Mouse (Mus musculus) cerebellum, postnatal 36 days (tissue): ENCODE data around the gene Dhps.
A peak's percentile ranks its signal among the peaks of the same experiment; 100 is the strongest.
"Not testable (repeated sequence)": the region's sequence is repeated elsewhere in the genome, so short reads cannot be mapped to it uniquely, and the experiment has no call there.

Experiments
- DNase-seq, 2 experiments: peaks; one replicate each; pipeline ENCODE4 v3.0.0; 2021 to 2022; ENCODE audit warnings: mixed read lengths in 2 of 2

Gene Dhps

DNA sequence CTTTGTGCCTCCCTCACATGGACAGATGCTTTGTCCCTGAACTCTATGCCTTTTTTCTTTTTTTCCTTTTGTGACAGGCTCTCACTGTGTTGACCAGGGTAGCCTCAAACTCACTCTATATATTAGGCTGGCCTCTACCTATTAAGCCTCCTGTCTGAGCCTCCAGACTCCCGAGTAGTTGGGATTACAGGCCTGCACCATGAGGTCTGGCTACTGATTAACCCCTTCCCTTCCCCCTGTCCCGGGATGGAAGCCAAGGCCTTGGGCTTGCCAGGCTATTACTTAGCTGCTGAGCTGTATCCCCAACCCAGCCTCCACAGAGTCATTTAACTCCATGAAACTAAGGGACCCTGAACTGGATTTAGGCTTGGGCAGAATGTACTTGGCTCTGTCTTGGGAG lies 6.3 kb upstream of the Dhps start:
- no peak for DNase-seq

DNA sequence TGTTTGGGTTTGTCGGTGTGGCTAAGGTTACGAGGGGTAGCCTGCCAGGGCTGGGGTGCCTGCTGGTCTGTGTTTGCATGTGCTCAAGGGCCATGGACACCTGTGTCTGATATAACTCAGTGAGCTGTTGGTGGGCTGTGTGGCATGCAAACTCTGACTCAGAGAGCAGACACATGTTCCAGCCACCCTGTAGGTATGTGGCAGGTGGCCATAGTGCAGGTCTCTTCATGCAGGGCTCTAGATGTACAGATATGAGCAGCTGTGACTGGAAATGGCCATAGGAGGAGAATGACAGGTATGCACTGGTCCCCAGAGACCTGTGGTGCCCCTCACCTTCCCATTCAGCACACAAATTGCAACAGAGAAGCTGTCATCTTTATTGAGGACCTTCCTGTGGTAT lies 4.4 kb upstream of the Dhps start:
- DNase-seq, result no peak

DNA sequence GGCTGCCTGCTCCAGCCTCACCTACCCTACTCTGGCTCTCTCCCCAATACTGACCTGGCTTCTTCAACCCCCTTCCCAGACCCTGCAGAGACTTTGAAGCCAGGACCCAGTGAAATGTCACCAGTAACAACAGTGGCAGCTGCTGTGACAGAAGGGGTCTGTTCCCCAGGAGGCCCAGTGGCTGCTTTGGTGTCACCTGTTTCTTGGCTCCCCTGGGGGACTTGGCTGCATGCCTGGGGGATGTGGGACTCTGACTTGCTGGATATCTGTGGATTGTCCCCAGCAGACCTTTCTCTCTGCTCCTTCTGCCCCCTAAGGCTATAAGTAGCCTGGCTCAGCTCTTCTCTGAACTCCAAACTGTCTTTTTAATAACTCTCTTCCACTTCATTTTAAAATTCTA lies 3.6 kb upstream of the Dhps start, which contains the start of gene Gm5741:
Gm5741 (minus strand) TSS at position 1 of the 400 bp plus-strand sequence.
- DNase-seq, result no peak

DNA sequence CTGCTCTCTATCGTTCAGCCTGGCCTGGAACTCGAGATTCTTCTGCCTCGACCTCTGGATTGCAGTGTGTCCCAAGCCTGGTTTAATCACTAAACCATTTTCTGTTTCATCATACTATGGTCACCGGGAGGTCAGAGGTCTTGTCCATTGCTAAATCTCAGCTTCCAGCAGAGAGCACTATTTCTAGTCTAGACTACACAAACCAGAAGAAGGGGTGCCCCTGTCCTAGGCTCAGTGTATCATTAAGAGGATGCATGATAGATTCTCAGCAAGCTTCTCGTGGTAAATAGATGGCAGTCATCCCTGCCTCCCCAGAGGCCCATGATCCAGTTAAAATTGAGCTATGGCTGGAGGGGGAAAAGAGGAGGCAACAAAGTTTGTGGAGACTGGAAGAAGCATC lies 516 bp upstream of the Dhps start:
- DNase-seq, result no peak

DNA sequence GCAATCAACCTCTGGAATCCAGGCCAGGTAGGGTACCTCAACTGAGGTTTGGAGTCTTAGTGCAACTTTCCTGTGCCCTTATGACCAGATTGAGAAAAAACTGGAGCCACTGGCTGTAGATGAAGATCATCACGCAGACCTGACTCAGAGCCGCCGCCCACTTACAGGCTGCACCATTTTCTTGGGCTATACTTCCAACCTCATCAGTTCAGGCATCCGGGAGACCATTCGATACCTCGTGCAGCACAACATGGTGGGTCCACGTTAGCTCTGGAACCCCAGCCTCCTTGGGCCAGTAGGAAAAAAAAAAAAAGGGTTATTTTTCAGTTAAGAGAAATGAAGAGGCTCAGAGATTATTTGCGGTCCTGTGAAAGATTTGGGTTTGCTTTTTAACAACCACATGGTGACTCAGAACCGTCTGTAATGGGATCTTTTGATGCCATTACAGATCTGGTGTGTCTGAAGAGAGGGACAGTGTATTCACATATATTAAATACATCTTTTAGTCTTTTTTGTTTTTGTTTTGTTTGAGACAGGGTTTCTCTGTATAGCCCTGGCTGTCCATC lies 890 bp downstream of the Dhps start:
- DNase-seq, result no peak

DNA sequence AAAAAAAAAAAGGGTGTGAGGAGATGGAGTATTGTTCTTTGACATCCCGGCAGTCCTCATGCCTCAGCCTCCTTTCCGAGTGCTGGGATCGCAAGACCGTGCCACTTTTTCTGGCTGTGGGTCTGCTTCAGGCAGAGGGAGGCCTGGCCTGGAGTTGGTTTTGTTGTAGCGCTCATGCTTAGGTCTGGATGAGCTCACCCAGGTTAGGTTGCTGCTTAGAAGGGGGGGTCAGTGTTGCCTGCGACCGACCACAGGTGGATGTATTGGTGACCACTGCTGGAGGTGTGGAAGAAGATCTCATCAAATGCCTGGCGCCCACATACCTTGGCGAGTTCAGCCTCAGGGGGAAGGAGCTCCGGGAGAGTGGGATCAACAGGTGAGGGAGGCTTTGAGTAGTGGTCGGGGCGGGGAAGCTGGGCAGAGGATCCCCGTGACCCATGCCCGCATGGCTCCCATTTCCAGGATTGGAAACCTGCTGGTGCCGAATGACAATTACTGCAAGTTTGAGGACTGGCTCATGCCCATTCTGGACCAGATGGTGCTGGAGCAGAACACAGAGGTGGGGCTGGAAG lies 1.6 kb downstream of the Dhps start:
- DNase-seq, result no peak

DNA sequence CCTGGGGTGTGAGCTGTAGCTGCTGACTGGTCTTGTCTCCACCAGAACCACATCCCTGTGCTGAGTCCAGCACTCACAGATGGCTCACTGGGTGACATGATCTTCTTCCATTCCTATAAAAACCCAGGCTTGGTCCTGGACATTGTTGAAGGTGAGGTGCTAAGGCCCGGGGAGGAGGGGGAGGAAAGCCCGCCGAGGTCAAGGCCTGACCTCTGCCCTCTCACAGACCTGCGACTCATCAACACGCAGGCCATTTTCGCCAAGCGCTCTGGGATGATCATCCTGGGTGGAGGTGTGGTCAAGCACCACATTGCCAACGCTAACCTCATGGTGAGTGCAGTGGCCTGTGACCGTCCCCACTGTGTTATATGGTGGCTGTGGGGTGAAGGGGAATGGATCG lies 2.6 kb downstream of the Dhps start:
- DNase-seq, result no peak

DNA sequence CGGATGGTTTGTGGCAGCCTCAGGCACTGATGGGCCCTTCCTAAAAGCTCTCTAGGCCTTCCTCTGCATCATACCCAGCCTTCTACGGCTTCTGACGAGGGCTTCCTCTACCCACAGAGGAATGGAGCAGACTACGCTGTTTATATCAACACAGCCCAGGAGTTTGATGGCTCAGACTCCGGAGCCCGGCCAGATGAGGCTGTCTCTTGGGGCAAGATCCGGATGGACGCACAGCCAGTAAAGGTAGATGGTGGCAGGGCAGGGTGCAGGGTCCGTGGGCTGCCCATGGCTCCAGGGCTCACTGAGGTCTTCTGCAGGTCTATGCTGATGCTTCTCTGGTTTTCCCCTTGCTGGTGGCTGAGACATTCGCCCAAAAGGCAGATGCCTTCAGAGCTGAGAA lies 3.1 kb downstream of the Dhps start:
- no peak for DNase-seq

DNA sequence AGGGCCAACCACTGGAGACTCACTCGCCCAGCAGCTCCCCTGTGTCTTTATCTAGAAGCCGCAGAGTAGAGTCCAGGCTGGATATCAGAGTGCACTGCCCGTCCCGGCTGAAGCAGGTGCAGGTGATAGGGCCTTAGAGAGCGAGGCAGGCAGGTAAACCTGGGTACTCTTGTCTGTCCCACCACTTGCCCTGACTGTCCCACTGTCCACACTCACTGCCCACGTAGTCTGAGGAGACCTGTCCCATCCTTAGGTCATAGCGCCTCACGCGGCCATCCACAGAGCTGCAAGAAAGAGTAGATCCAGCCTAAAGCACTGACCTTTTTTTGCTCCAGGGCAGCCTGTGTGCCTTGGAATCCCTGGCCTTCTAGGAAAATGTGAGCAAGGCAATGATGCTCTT lies 4.4 kb downstream of the Dhps start:
- peak; percentile 59 to 61 for DNase-seq

DNA sequence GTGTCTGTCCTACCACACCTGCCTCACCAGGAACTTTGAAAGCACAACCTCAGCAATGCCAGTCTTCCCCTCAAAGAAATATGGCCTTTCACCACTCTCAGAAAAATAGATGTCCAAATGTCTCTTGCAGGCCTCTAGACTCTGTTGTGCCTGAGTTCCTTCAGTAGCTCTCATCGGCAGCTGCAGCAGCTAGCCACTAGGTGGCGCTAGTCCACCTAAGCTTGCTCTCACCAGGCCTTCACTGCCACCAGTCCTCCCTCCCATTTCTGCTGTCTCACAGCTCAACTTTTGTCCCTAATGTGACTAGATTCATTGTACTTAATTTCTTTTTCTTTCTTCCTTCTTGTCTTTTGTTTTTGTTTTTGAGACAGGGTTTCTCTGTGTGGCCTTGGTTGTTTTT lies 5.4 kb downstream of the Dhps start:
- peak; percentile 76 to 80 for DNase-seq

DNA sequence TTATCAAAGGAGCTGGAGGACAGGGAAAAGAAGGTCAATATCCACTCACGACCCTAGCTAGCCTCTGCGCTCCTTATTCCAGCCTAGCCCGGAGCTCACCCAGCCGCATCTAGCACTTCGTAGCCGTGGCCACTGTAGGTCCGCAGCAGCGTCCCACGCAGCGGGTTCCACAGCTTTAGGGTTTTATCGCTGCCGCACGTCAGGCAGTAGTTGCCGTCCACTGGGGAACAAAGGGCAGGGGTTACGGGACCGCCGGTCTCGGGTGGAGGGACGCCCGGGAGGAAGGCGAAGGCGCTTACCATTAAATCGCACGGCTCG lies 8.6 kb downstream of the Dhps start:
- DNase-seq, result peak in 1 of 2 experiments; percentile 43

DNA sequence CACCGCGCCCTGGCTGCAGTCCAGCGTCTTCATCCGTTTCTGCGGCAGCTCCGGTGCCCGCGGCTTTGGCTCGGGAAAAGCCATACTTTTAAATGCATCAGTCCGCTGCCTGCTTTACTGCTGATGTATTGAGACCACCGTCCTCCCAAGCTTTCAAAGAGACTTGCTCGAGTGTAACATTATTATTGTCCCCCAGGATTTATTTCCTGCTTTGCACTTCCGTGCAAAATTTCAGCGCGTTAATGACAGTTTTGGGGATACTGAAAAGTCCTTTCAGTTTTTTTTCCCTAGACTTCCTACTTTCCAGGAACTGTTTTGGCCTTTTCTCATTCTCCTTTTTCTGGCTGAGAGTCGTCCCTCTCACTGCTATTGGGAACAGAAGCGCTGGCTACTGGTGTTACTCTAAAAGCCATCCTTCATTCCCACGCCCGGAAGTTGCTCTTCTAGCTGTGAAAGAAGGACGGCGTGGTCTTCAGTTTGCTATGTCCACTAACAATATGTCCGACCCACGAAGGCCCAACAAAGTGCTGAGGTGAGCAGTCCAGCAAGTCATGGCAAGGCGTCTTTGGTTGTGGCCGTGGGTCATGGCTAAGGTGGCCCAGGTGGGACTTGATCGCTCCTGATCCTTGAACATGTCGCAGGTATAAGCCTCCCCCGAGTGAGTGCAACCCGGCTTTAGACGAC lies 9.1 kb downstream of the Dhps start, which contains the start of gene Wdr83os:
Wdr83os (plus strand) TSS at position 209 of the 684 bp plus-strand sequence.
- DNase-seq, result peak; percentile 50 to 70

DNA sequence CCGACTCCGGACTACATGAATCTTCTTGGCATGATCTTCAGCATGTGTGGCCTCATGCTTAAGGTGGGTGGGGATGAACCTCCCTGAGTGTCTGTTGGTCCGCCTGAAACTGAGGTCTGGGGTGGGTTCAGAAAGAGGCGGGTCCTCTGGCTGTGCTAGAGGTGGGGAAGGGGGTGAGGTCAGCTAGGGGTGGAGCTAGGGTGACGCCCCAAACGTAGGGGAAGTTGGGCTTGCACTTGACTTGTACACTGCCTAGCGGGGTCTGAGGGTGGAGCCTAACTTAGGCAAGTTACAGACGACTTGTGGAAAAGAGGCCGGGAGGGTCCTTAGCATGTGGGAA lies 9.6 kb downstream of the Dhps start, which contains the start of gene Wdr83:
Wdr83 (minus strand) TSS at position 91 of the 340 bp plus-strand sequence.
- no peak for DNase-seq

DNA sequence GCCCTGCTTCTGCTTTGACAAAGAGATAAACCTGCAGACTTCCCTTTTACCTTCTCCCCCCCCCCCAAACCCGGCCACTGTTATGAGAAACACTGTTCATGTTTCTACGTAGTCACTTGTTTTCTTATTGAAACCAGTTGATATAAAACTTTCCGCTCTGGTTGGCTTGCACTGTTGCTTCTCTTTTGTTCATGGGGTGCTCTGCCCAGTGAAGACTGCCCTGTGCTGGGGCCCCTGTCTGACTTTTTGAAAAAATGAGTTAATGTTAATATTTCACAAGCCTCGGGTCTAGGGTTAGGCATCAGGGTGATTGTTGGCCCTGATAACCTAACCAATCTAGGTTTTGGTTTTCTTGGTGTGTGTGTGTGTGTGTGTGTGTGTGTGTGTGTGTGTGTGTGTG lies 10.6 kb downstream of the Dhps start:
- DNase-seq, result not testable (repeated sequence)

DNA sequence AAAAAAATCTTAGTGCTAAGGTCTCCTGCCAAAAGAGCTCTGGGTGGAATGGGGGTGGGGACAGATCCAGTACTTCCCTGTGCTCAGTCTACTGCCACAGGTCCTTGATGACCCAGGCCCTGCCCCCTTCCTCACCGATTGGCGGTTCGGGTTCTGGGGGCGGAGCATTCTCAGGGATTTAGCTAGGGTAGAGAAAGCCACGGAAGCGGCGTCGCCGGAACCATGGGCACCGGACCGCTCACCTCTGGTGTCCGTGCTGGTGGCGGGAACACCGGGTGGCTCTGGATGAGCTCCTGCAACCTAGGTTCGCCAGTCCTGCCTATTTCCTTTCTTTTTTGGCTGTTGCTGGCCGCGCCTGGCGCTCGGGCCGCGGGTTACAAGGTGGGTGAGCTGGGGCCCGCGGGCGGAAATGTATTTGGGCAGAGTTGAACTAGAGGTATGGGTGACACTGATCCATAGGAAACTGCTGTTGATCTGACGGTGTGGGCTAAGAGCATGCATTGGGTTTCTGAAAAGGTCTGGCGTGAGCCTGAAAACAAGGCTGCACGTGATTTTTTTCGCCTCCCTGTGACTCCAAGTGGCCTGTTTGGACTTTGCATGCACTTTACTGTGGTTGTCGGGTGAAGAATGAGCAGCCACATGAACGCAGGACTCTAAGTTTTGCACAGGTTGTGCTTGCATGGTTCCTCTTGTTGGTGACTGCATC lies 11.7 kb downstream of the Dhps start, which contains the start of gene Man2b1:
Man2b1 (plus strand) TSS at position 163 of the 706 bp plus-strand sequence.
- peak; percentile 83 to 87 for DNase-seq

DNA sequence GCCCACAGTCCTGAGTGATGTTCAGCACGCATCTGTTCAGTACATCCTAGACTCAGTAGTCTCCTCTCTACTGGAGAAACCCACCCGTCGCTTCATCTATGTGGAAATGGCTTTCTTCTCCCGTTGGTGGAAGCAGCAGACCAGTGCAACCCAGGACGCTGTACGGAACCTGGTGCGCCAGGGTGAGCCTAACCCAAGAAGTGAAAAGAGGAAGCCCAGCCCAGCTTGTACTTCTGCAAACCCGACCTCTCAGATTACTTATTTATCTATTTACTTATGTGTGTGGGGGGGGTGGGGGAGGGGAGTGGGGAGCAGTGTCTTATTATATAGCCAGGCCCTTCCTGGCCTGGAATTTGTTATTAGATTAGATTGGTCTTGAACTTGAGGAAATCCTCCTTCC lies 13.1 kb downstream of the Dhps start:
- no peak for DNase-seq

DNA sequence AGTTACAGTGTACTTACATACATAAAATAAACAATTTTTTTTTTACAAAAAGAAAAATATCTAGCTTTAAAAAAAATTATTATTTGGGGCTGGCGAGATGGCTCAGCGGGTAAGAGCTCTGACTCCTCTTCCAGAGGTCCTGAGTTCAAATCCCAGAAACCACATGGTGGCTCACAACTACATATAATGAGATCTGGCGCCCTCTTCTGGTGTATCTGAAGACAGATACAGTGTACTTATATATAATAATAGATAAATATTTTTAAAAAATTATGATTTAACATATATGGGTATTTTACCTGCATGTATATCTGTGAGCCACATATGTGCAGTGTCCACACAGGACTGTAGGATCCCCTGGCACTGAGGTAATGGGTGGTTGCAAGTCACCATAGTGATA lies 14.7 kb downstream of the Dhps start:
- no peak for DNase-seq

DNA sequence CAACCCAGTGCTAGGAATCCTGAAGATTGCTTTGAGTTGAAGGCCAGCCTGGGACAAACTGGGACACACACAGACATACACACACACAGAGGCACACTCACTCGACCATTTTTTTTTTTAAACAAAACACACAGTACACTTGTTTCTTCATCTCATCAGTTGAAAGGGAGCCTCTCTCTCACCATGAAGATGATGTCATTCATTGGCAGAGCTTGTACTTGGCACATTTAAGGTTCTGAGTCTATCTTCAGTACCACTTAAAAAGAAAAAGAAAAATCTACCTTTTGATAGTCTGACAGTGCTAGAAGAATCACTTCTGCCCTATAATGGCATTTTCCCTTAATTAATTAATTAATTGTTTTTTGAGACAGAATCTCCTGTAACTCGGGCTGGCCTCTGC lies 17.2 kb downstream of the Dhps start:
- no peak for DNase-seq

DNA sequence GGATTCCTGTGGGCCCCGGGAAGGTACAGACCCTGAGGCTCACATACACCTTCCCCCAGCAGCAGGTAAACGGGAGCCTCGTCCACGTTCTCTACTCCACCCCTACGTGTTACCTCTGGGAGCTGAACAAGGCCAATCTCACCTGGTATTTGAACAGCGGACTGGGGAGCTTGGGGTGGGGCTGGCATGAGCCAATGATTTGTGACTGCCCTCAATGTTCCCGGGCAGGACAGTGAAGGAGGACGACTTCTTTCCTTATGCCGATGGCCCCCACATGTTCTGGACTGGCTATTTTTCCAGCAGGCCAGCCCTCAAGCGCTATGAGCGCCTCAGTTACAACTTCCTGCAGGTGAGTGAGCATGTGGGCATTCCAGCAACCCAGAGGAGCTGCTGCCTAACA lies 19.3 kb downstream of the Dhps start:
- DNase-seq, result no peak

DNA sequence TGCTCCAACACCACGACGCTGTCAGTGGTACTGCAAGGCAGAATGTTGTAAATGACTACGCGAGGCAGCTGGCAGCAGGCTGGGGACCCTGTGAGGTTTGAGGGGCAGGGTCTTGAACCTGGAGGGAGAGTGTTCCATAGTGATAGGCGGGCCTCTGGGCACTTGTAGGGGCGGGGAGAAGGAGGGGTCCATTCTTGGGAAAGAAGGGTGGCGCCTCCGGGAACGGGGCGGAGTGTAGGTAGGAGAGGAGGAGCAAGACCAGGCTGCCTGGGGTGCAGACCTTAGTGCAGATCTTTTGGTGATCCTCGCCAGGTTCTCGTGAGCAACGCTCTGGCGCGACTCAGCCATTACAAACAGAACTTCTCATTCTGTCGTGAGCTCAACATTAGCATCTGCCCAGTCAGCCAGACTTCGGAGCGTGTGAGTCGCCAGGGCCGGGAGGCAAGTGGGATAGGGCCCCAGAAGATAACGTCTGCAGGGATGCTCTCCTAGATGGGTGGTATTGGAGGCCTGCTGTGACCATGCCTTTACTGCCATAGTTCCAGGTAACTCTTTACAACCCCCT lies 20.1 kb downstream of the Dhps start:
- DNase-seq, result no peak

DNA sequence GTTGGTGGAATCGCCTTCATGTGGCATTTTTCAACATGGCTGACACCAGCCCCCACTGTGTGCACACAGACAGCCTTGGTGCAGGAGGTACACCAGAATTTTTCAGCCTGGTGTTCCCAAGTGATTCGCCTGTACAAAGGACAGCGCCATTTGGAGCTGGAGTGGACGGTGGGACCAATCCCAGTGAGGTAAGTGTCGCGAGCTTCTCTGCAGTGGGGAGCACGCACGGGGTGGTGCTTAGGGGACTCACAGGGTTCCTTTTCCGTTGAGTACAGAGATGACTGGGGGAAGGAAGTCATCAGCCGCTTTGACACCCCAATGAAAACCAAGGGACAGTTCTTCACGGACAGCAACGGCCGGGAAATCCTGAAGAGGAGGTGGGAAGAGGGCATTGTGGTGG lies 23.5 kb downstream of the Dhps start:
- DNase-seq, result no peak

DNA sequence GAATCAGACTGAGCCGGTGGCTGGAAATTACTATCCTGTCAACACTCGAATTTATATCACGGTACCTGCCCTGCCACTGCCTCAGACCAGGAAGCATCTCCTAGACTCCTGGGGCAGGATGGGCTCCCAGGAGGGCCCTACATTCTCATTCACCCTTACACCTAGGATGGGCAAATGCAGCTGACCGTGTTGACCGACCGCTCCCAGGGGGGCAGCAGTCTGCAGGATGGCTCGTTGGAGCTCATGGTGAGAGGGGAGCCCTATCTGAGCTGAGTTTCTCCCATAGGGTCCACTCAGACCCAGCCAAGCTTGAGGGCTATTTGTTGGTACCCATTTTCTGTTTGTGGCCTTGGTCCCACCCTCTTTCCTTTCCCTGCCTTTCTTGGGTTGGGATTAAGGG lies 24.0 kb downstream of the Dhps start:
- DNase-seq, result no peak

DNA sequence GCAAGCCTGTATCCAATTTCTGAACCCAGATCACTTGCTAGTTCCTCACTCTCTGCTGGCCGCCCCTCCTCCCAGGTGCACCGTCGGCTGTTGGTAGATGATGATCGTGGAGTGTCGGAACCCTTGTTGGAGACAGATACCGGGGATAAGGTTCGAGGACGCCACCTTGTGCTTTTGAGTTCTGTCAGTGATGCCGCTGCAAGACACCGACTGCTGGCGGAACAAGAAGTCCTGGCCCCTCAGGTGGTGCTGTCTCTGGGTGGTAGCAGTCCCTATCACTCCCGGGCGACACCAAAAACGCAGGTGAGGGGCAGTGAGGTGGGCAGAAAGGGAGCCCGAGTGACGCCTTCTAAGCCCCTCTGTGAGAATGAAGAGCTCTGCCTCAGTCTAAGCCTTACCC lies 24.6 kb downstream of the Dhps start:
- no peak for DNase-seq

DNA sequence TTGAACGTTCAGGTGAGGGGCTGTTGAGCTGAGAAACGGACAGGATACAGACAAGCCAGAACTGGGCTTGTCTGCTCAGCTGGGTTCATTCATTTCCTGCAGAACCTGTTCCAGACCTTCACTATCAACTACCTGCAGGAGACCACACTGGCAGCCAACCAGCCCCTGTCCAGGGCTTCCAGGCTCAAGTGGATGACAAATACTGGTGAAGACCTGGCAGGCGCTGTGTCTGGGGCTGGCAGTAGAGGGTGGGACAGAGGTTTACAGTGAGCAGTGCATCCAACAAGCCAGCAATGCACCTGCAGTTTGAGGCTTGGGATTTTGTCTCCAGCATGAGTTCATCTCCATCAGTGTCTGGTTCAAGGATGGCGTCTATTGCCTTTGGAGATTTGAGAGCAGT lies 25.3 kb downstream of the Dhps start:
- DNase-seq, result no peak
